In the genomic region with DNA sequence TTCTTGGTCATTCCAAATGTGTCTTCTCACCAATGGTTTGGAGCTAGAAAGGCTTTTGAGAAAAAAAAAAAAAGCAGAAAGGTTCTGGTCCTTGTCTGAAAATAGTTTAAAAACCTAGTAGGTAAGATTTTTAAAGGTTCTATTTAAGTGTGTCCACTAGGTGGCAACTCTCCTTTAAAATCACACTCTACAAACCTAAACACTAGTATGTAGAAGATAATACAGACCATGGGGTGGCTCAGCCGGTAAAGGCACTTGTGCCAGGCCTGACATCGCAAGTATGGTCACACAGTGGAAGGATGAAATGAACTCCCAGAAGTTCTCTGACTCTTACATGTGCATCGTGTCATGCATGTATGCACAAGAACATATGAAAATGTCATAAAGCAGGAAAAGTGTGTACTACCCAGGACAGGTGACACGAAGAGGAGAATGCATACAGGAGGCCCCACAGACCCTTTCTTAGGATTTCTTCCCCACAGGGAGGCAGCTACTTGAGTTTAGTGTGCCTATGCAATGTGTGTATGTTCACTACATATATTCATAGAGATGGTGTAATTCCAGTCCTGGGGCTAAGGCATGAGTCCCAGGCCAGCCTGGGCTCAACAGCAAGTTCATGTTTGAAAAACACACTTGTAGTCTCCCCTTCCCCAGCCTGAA, we compare ENCODE assay signal across 9 mouse cellular contexts. TPM values are rescaled to one million over a fixed set of nuclear protein-coding genes. Genes with fewer than 3 reads are reported as not detected.
A peak's percentile ranks its signal among the peaks of the same experiment; 100 is the strongest.
DNase-seq lines count a peak whose midpoint lies in the region; ATAC-seq lines count a peak whose summit lies in the region.
"Had no signal": no experiment of that assay in that cellular context is flagged by ENCODE, and none has a peak within 500 bp of the region (broad histone marks: within the 10 kb centered on the region; RNA-seq: fewer than 3 reads in every experiment).

No protein-coding gene starts in this region.

- no peak overlapping the region for H3K27ac ChIP-seq in kidney, embryonic 16.5 days (ENCODE audit: low read length)
- no peak overlapping the region for H3K27ac ChIP-seq in forebrain, embryonic 10.5 days
- H3K27ac ChIP-seq in heart, embryonic 10.5 days = no peak overlapping the region
- H3K27ac ChIP-seq: limb, embryonic 15.5 days had no signal

- WGBS in kidney, embryonic 16.5 days = 25% methylated on average over 4 of the region's 4 CpGs
- 24% methylated on average over 4 of the region's 4 CpGs for WGBS in forebrain, embryonic 10.5 days
- 18% methylated on average over 4 of the region's 4 CpGs for WGBS in heart, embryonic 10.5 days

- ATAC-seq in kidney, embryonic 16.5 days (ENCODE audit: low FRiP score, low TSS enrichment) = no peak

- no peak overlapping the region for H3K4me3 ChIP-seq in kidney, embryonic 16.5 days (ENCODE audit: low read length)
- H3K4me3 ChIP-seq in forebrain, embryonic 10.5 days = no peak overlapping the region
- no peak overlapping the region for H3K4me3 ChIP-seq in heart, embryonic 10.5 days
- H3K4me3 ChIP-seq: limb, embryonic 15.5 days had no signal

- no peak overlapping the region for H3K4me2 ChIP-seq in kidney, embryonic 16.5 days (replicated peaks; ENCODE audit: low read depth, low read length)
- H3K4me2 ChIP-seq: limb, embryonic 15.5 days had no signal

- H3K36me3 ChIP-seq in kidney, embryonic 16.5 days (ENCODE audit: insufficient read depth, low read length) = peaks cover 11% of the 10 kb centered on the region
- peaks cover 30% of the 10 kb centered on the region for H3K36me3 ChIP-seq in forebrain, embryonic 10.5 days (replicated peaks)
- H3K36me3 ChIP-seq in heart, embryonic 10.5 days = peaks cover 21% of the 10 kb centered on the region

- H3K9ac ChIP-seq in kidney, embryonic 16.5 days (replicated peaks; ENCODE audit: low read length) = no peak overlapping the region
- H3K9ac ChIP-seq: limb, embryonic 15.5 days had no signal

- DNase-seq in kidney, postnatal 4 days = peak; percentile 10 to 31
- peak; percentile 44 for DNase-seq in MEL-GATA-1-ER (ENCODE audit: extremely low read depth, low read depth)
- DNase-seq in cerebellum, postnatal 10 days = peak; percentile 44 to 52
- peak; percentile 21 for DNase-seq in lung, postnatal 25 days (ENCODE audit: low spot score)
- no peak for DNase-seq in forebrain, embryonic 10.5 days (ENCODE audit: extremely low spot score, low spot score)
- DNase-seq in heart, embryonic 10.5 days (ENCODE audit: low spot score) = no peak

- H3K9me3 ChIP-seq in kidney, embryonic 16.5 days (ENCODE audit: low read length) = no peaks in the 10 kb centered on the region
- H3K9me3 ChIP-seq in forebrain, embryonic 10.5 days = no peaks in the 10 kb centered on the region
- H3K9me3 ChIP-seq in heart, embryonic 10.5 days = no peaks in the 10 kb centered on the region
- H3K9me3 ChIP-seq: limb, embryonic 15.5 days had no signal

- no peaks in the 10 kb centered on the region for H3K4me1 ChIP-seq in kidney, embryonic 16.5 days (ENCODE audit: insufficient read depth, low read length)
- no peaks in the 10 kb centered on the region for H3K4me1 ChIP-seq in forebrain, embryonic 10.5 days
- no peaks in the 10 kb centered on the region for H3K4me1 ChIP-seq in heart, embryonic 10.5 days
- H3K4me1 ChIP-seq: limb, embryonic 15.5 days had no signal

- no peaks in the 10 kb centered on the region for H3K27me3 ChIP-seq in kidney, embryonic 16.5 days (ENCODE audit: insufficient read depth, low read length)
- no peaks in the 10 kb centered on the region for H3K27me3 ChIP-seq in forebrain, embryonic 10.5 days (ENCODE audit: poor library complexity, severe bottlenecking)
- no peaks in the 10 kb centered on the region for H3K27me3 ChIP-seq in heart, embryonic 10.5 days (ENCODE audit: insufficient read depth, poor library complexity, severe bottlenecking)
- H3K27me3 ChIP-seq: limb, embryonic 15.5 days had no signal

RNA-seq across cellular contexts. Expression of a gene that starts 17.3 kb away (rescaled TPM):
- not detected in 2 replicates for polyA plus RNA-seq in kidney, embryonic 16.5 days (2015; fragmentation: Nextera tagmentation; extraction: Ambion mirVana)
- polyA plus RNA-seq in forebrain, embryonic 10.5 days (2016; fragmentation: Nextera tagmentation; extraction: Ambion mirVana) = not detected in 2 replicates
- not detected in 2 replicates for polyA plus RNA-seq in heart, embryonic 10.5 days (2016; fragmentation: Nextera tagmentation; extraction: Ambion mirVana)
- polyA plus RNA-seq: frontal cortex, adult 2 months; limb, embryonic 15.5 days had no signal

RNA-seq across cellular contexts. Expression of a gene that starts 35.8 kb away (rescaled TPM):
- polyA plus RNA-seq in kidney, embryonic 16.5 days (2015; fragmentation: Nextera tagmentation; extraction: Ambion mirVana) = 44.2 and 46.6 TPM in 2 replicates
- polyA plus RNA-seq in forebrain, embryonic 10.5 days (2016; fragmentation: Nextera tagmentation; extraction: Ambion mirVana) = 41.4 and 42.7 TPM in 2 replicates
- 36.0 and 36.1 TPM in 2 replicates for polyA plus RNA-seq in heart, embryonic 10.5 days (2016; fragmentation: Nextera tagmentation; extraction: Ambion mirVana)

RNA-seq across cellular contexts. Expression of a gene that starts 40.6 kb away (rescaled TPM):
- polyA plus RNA-seq in kidney, embryonic 16.5 days (2015; fragmentation: Nextera tagmentation; extraction: Ambion mirVana) = 15.5 and 19.0 TPM in 2 replicates
- 3.8 and 3.9 TPM in 2 replicates for polyA plus RNA-seq in forebrain, embryonic 10.5 days (2016; fragmentation: Nextera tagmentation; extraction: Ambion mirVana)
- polyA plus RNA-seq in heart, embryonic 10.5 days (2016; fragmentation: Nextera tagmentation; extraction: Ambion mirVana) = 3.0 and 3.6 TPM in 2 replicates

Comparison
In these comparisons a context has a peak if more than half of its experiments do, and no peak if none do; other contexts are left out.
1. DNase-seq: peak in kidney, postnatal 4 days (2 of 2), MEL-GATA-1-ER (single experiment), cerebellum, postnatal 10 days (2 of 2) and lung, postnatal 25 days (single experiment); none in forebrain, embryonic 10.5 days (single experiment) and heart, embryonic 10.5 days (single experiment).